Mouse (Mus musculus) bone marrow, adult 2 months (tissue): ENCODE results near the gene Abcf2.

ENCODE experiments used
- CTCF ChIP-seq: fragments of 200-500 bp; IDR thresholded peaks from 2 replicates; pipeline ENCODE4 v1.5.1; 2011; ENCODE audit warnings: low read length, control low read depth; ENCODE audit not compliant: control insufficient read depth, insufficient read depth
- POLR2A ChIP-seq: fragments of 200-500 bp; IDR thresholded peaks from 2 replicates; pipeline ENCODE4 v1.6.1; 2011; ENCODE audit warnings: low read depth, mild to moderate bottlenecking, control low read depth, low read length, borderline replicate concordance; ENCODE audit not compliant: control insufficient read depth

- TF ChIP-seq CTCF (no peak), POLR2A (no peak)
Measured at GRCm38 (mm10) chr5:24539571-24540296, 37.5 kb downstream of the Abcf2 start.
